In genomic region chr8:117200346-117200745, GRCm38 (mm10) we compare ENCODE assay signal across 10 mouse cellular contexts. TPM values are rescaled to one million over a fixed set of nuclear protein-coding genes. Genes with fewer than 3 reads are reported as not detected.
DNase-seq lines count a peak whose midpoint lies in the region; ATAC-seq and TF ChIP-seq lines count a peak whose summit lies in the region.
"Had no signal": no experiment of that assay in that cellular context is flagged by ENCODE, and none has a peak within 500 bp of the region (broad histone marks: within the 10 kb centered on the region; RNA-seq: fewer than 3 reads in every experiment).

No protein-coding gene starts in this region.

- H3K27ac ChIP-seq in heart, embryonic 12.5 days (ENCODE audit: poor library complexity, severe bottlenecking) = peak overlapping the region; percentile 85
- peak overlapping the region; percentile 50 for H3K27ac ChIP-seq in midbrain, embryonic 10.5 days (replicated peaks)
- no peak overlapping the region for H3K27ac ChIP-seq in midbrain, embryonic 15.5 days
- H3K27ac ChIP-seq in intestine, embryonic 16.5 days (ENCODE audit: low read length) = peak overlapping the region; percentile 79
- 0 out of 2 replicates have a peak overlapping the region, but pooled peaks have one; percentile 20 for H3K27ac ChIP-seq in midbrain, embryonic 14.5 days (replicated peaks; ENCODE audit: low read depth, low read length)
- no peak overlapping the region for H3K27ac ChIP-seq in gastrocnemius, adult 2 months

- no peak for DNase-seq in heart, postnatal 14 days
- DNase-seq in midbrain, embryonic 10.5 days (ENCODE audit: low spot score) = no peak
- DNase-seq in midbrain, embryonic 14.5 days = no peak
- DNase-seq in right cerebral cortex, adult 18-20 months = no peak
- no peak for DNase-seq in gastrocnemius, adult 2 months

- peaks cover 34% of the 10 kb centered on the region for H3K36me3 ChIP-seq in heart, embryonic 12.5 days
- peaks cover 80% of the 10 kb centered on the region for H3K36me3 ChIP-seq in midbrain, embryonic 10.5 days
- H3K36me3 ChIP-seq in midbrain, embryonic 15.5 days (replicated peaks) = peaks cover 19% of the 10 kb centered on the region; the same call in 1 of the 2 replicates
- H3K36me3 ChIP-seq in intestine, embryonic 16.5 days (ENCODE audit: control insufficient read depth, insufficient read depth, low read length) = peaks cover 12% of the 10 kb centered on the region
- peaks cover 27% of the 10 kb centered on the region for H3K36me3 ChIP-seq in midbrain, embryonic 14.5 days (ENCODE audit: control insufficient read depth, insufficient read depth, low read length)

- H3K4me1 ChIP-seq in heart, embryonic 12.5 days (replicated peaks) = peaks cover 50% of the 10 kb centered on the region
- H3K4me1 ChIP-seq in midbrain, embryonic 10.5 days = peaks cover 21% of the 10 kb centered on the region
- H3K4me1 ChIP-seq in midbrain, embryonic 15.5 days = peaks cover 10% of the 10 kb centered on the region
- peaks cover 29% of the 10 kb centered on the region for H3K4me1 ChIP-seq in intestine, embryonic 16.5 days (ENCODE audit: control insufficient read depth, insufficient read depth, low read length)
- H3K4me1 ChIP-seq in midbrain, embryonic 14.5 days (ENCODE audit: control insufficient read depth, insufficient read depth, low read length) = peaks cover 8% of the 10 kb centered on the region; the same call in 1 of the 2 replicates

- no peaks in the 10 kb centered on the region for H3K27me3 ChIP-seq in heart, embryonic 12.5 days (replicated peaks)
- H3K27me3 ChIP-seq in midbrain, embryonic 10.5 days (ENCODE audit: low read depth, poor library complexity, severe bottlenecking) = no peaks in the 10 kb centered on the region
- H3K27me3 ChIP-seq in midbrain, embryonic 15.5 days (replicated peaks) = no peaks in the 10 kb centered on the region
- H3K27me3 ChIP-seq in intestine, embryonic 16.5 days (replicated peaks; ENCODE audit: control insufficient read depth, insufficient read depth, low read length) = no peaks in the 10 kb centered on the region
- no peaks in the 10 kb centered on the region for H3K27me3 ChIP-seq in midbrain, embryonic 14.5 days (ENCODE audit: control insufficient read depth, insufficient read depth, low read length)
- H3K27me3 ChIP-seq: hindbrain, embryonic 13.5 days; limb, embryonic 15.5 days had no signal

- no peak overlapping the region for H3K4me3 ChIP-seq in heart, embryonic 12.5 days
- H3K4me3 ChIP-seq in midbrain, embryonic 10.5 days = no peak overlapping the region
- H3K4me3 ChIP-seq in midbrain, embryonic 15.5 days = no peak overlapping the region
- no peak overlapping the region for H3K4me3 ChIP-seq in intestine, embryonic 16.5 days (ENCODE audit: low read length)
- no peak overlapping the region for H3K4me3 ChIP-seq in midbrain, embryonic 14.5 days (replicated peaks; ENCODE audit: low read depth, low read length)
- no peak overlapping the region for H3K4me3 ChIP-seq in gastrocnemius, adult 2 months
- H3K4me3 ChIP-seq: hindbrain, embryonic 13.5 days; limb, embryonic 15.5 days had no signal

- peak overlapping the region; percentile 44 for H3K9ac ChIP-seq in heart, embryonic 12.5 days
- no peak overlapping the region for H3K9ac ChIP-seq in midbrain, embryonic 15.5 days
- peak overlapping the region; percentile 53 for H3K9ac ChIP-seq in intestine, embryonic 16.5 days (ENCODE audit: low read depth, low read length)
- no peak overlapping the region for H3K9ac ChIP-seq in midbrain, embryonic 14.5 days (replicated peaks; ENCODE audit: low read length)
- H3K9ac ChIP-seq: hindbrain, embryonic 13.5 days; limb, embryonic 15.5 days had no signal

- 39% methylated on average over 13 of the region's 13 CpGs for WGBS in heart, embryonic 12.5 days
- WGBS in midbrain, embryonic 10.5 days = 78% methylated on average over 13 of the region's 13 CpGs
- WGBS in midbrain, embryonic 15.5 days = 77% methylated on average over 13 of the region's 13 CpGs
- 61% methylated on average over 13 of the region's 13 CpGs for WGBS in intestine, embryonic 16.5 days
- 75% methylated on average over 13 of the region's 13 CpGs for WGBS in midbrain, embryonic 14.5 days

- no peaks in the 10 kb centered on the region for H3K9me3 ChIP-seq in heart, embryonic 12.5 days (replicated peaks)
- H3K9me3 ChIP-seq in midbrain, embryonic 10.5 days (replicated peaks) = no peaks in the 10 kb centered on the region
- no peaks in the 10 kb centered on the region for H3K9me3 ChIP-seq in midbrain, embryonic 15.5 days
- H3K9me3 ChIP-seq in intestine, embryonic 16.5 days (ENCODE audit: control insufficient read depth, low read length) = no peaks in the 10 kb centered on the region
- H3K9me3 ChIP-seq in midbrain, embryonic 14.5 days (ENCODE audit: control insufficient read depth, low read length) = no peaks in the 10 kb centered on the region
- H3K9me3 ChIP-seq: hindbrain, embryonic 13.5 days; limb, embryonic 15.5 days had no signal

- ATAC-seq in heart, embryonic 12.5 days (ENCODE audit: insufficient number of reproducible peaks, low FRiP score) = peak; percentile 10
- no peak for ATAC-seq in midbrain, embryonic 15.5 days (replicated peaks)
- no peak for ATAC-seq in intestine, embryonic 16.5 days
- no peak for ATAC-seq in midbrain, embryonic 14.5 days (ENCODE audit: low FRiP score, low TSS enrichment)

- intact Hi-C loops in heart, postnatal 14 days (cut with DNase I) = no loop called here
- intact Hi-C loops in gastrocnemius, adult 2 months (cut with DNase I) = no loop called here

- H3K4me2 ChIP-seq in heart, embryonic 12.5 days = peak overlapping the region; percentile 35
- no peak overlapping the region for H3K4me2 ChIP-seq in midbrain, embryonic 15.5 days
- no peak overlapping the region for H3K4me2 ChIP-seq in intestine, embryonic 16.5 days (ENCODE audit: low read depth, low read length)
- no peak overlapping the region for H3K4me2 ChIP-seq in midbrain, embryonic 14.5 days (ENCODE audit: low read length)
- H3K4me2 ChIP-seq: hindbrain, embryonic 13.5 days; limb, embryonic 15.5 days had no signal

- TF ChIP-seq CTCF in gastrocnemius, adult 2 months (IDR thresholded peaks at IDR 0.05) = no peak

RNA-seq across cellular contexts. Expression of gene Gan, which starts 42.4 kb away (rescaled TPM):
- 1.3 and 1.7 TPM in 2 replicates for polyA plus RNA-seq in heart, embryonic 12.5 days (2016; fragmentation: Nextera tagmentation; extraction: Ambion mirVana)
- 1 to 10 TPM; 6.0 to 6.3 TPM for total RNA-seq in heart, postnatal 14 days (2021)
- polyA plus RNA-seq in midbrain, embryonic 10.5 days (2016; fragmentation: Nextera tagmentation; extraction: Ambion mirVana) = 2.3 and 2.4 TPM in 2 replicates
- polyA plus RNA-seq in midbrain, embryonic 15.5 days (2015; fragmentation: Nextera tagmentation; extraction: Ambion mirVana) = 3.5 and 3.9 TPM in 2 replicates
- polyA plus RNA-seq in intestine, embryonic 16.5 days (2015; fragmentation: Nextera tagmentation; extraction: Ambion mirVana) = 1.5 TPM in 2 replicates
- 4.9 and 7.1 TPM in 2 replicates for polyA plus RNA-seq in midbrain, embryonic 14.5 days (2014; fragmentation: Nextera tagmentation; extraction: Ambion mirVana)
- total RNA-seq in gastrocnemius, adult 2 months (2021) = 1 to 10 TPM; 4.8 to 5.9 TPM

RNA-seq across cellular contexts. Expression of gene Cmip, which starts 56.5 kb away (rescaled TPM):
- polyA plus RNA-seq in heart, embryonic 12.5 days (2016; fragmentation: Nextera tagmentation; extraction: Ambion mirVana) = 9.7 and 10.5 TPM in 2 replicates
- 10 to 100 TPM; 29.5 to 30.9 TPM for total RNA-seq in heart, postnatal 14 days (2021)
- polyA plus RNA-seq in midbrain, embryonic 10.5 days (2016; fragmentation: Nextera tagmentation; extraction: Ambion mirVana) = 9.3 and 11.2 TPM in 2 replicates
- 188 and 197 TPM in 2 replicates for polyA plus RNA-seq in midbrain, embryonic 15.5 days (2015; fragmentation: Nextera tagmentation; extraction: Ambion mirVana)
- polyA plus RNA-seq in intestine, embryonic 16.5 days (2015; fragmentation: Nextera tagmentation; extraction: Ambion mirVana) = 16.7 and 16.8 TPM in 2 replicates
- 106 and 128 TPM in 2 replicates for polyA plus RNA-seq in midbrain, embryonic 14.5 days (2014; fragmentation: Nextera tagmentation; extraction: Ambion mirVana)
- total RNA-seq in gastrocnemius, adult 2 months (2021) = 10 to 100 TPM in 1 of 2 experiments, 1 to 10 TPM in 1; 8.3 to 11.4 TPM

Comparison
In these comparisons a context has a peak if more than half of its experiments do, and no peak if none do; other contexts are left out.
1. H3K27ac ChIP-seq: peak in heart, embryonic 12.5 days (single experiment), midbrain, embryonic 10.5 days (single experiment), intestine, embryonic 16.5 days (single experiment) and midbrain, embryonic 14.5 days (single experiment); none in midbrain, embryonic 15.5 days (single experiment) and gastrocnemius, adult 2 months (single experiment).
2. H3K9ac ChIP-seq: peak in heart, embryonic 12.5 days (single experiment) and intestine, embryonic 16.5 days (single experiment); none in midbrain, embryonic 15.5 days (single experiment) and midbrain, embryonic 14.5 days (single experiment).